Comparison of ENCODE assay signal across 16 mouse cellular contexts in genomic region chr17:50634008-50634871, GRCm38 (mm10).
DNase-seq lines count a peak whose midpoint lies in the region; ATAC-seq lines count a peak whose summit lies in the region.
"Had no signal": no experiment of that assay in that cellular context is flagged by ENCODE, and none has a peak within 500 bp of the region (broad histone marks: within the 10 kb centered on the region; RNA-seq: fewer than 3 reads in every experiment).

No protein-coding gene starts in this region.

- H3K4me1 ChIP-seq in heart, embryonic 12.5 days (replicated peaks) = peaks cover 17% of the 10 kb centered on the region
- peaks cover 11% of the 10 kb centered on the region; the same call in 1 of the 2 replicates for H3K4me1 ChIP-seq in lung, embryonic 15.5 days
- H3K4me1 ChIP-seq in embryonic facial prominence, embryonic 14.5 days (ENCODE audit: control insufficient read depth, insufficient read depth, low read length) = no peaks in the 10 kb centered on the region
- peaks cover 18% of the 10 kb centered on the region for H3K4me1 ChIP-seq in intestine, embryonic 16.5 days (ENCODE audit: control insufficient read depth, insufficient read depth, low read length)
- H3K4me1 ChIP-seq: hindbrain, embryonic 10.5 days; limb, embryonic 15.5 days had no signal

- no peak overlapping the region for H3K9ac ChIP-seq in heart, embryonic 12.5 days
- H3K9ac ChIP-seq in lung, embryonic 15.5 days = no peak overlapping the region
- no peak overlapping the region for H3K9ac ChIP-seq in embryonic facial prominence, embryonic 14.5 days (ENCODE audit: low read depth, low read length)
- H3K9ac ChIP-seq in intestine, embryonic 16.5 days (ENCODE audit: low read depth, low read length) = peak overlapping the region; percentile 45; the same call in 1 of the 2 replicates
- H3K9ac ChIP-seq: limb, embryonic 15.5 days had no signal

- whole genome bisulfite sequencing in heart, embryonic 12.5 days = 56% methylated on average over 7 of the region's 7 CpGs
- 39% methylated on average over 7 of the region's 7 CpGs for WGBS in lung, embryonic 15.5 days
- 69% methylated on average over 7 of the region's 7 CpGs for WGBS in embryonic facial prominence, embryonic 14.5 days
- 57% methylated on average over 7 of the region's 7 CpGs for WGBS in intestine, embryonic 16.5 days

- peak; percentile 63; the same call in 1 of the 2 replicates for ATAC-seq in heart, embryonic 12.5 days (ENCODE audit: insufficient number of reproducible peaks, low FRiP score)
- ATAC-seq in lung, embryonic 15.5 days (ENCODE audit: borderline replicate concordance, extremely low read depth, low FRiP score, low TSS enrichment) = peak; percentile 27; the same call in 1 of the 2 replicates
- ATAC-seq in embryonic facial prominence, embryonic 14.5 days (ENCODE audit: low read depth) = no peak
- ATAC-seq in intestine, embryonic 16.5 days = peak; percentile 93
- ATAC-seq: forebrain, embryonic 16.5 days had no signal

- no peaks in the 10 kb centered on the region for H3K36me3 ChIP-seq in heart, embryonic 12.5 days
- no peaks in the 10 kb centered on the region for H3K36me3 ChIP-seq in lung, embryonic 15.5 days
- no peaks in the 10 kb centered on the region for H3K36me3 ChIP-seq in embryonic facial prominence, embryonic 14.5 days (ENCODE audit: control insufficient read depth, insufficient read depth, low read length)
- H3K36me3 ChIP-seq in intestine, embryonic 16.5 days (ENCODE audit: control insufficient read depth, insufficient read depth, low read length) = no peaks in the 10 kb centered on the region
- H3K36me3 ChIP-seq: hindbrain, embryonic 10.5 days; limb, embryonic 15.5 days had no signal

- no peak for DNase-seq in heart, adult 11 months
- DNase-seq in lung, postnatal 10 days = no peak
- peak; percentile 10 for DNase-seq in embryonic facial prominence, embryonic 14.5 days (ENCODE audit: low spot score)
- DNase-seq in cerebellum, postnatal 36 days = no peak
- DNase-seq in spleen, adult 18-20 months = no peak
- DNase-seq: cerebellum, adult 9-11 months; kidney, postnatal 4 days; right cerebral cortex, postnatal 14 days; thymus, postnatal 36 days had no signal

- H3K27ac ChIP-seq in heart, embryonic 12.5 days (ENCODE audit: poor library complexity, severe bottlenecking) = peak overlapping the region; percentile 77
- peak overlapping the region; percentile 24; the same call in 1 of the 2 replicates for H3K27ac ChIP-seq in lung, embryonic 15.5 days
- no peak overlapping the region for H3K27ac ChIP-seq in embryonic facial prominence, embryonic 14.5 days (replicated peaks; ENCODE audit: low read depth, low read length)
- peak overlapping the region; percentile 83 for H3K27ac ChIP-seq in intestine, embryonic 16.5 days (ENCODE audit: low read length)
- H3K27ac ChIP-seq: hindbrain, embryonic 10.5 days; limb, embryonic 15.5 days had no signal

- peak overlapping the region; percentile 34 for H3K4me2 ChIP-seq in heart, embryonic 12.5 days
- no peak overlapping the region for H3K4me2 ChIP-seq in lung, embryonic 15.5 days
- H3K4me2 ChIP-seq in embryonic facial prominence, embryonic 14.5 days (ENCODE audit: low read depth, low read length) = no peak overlapping the region
- H3K4me2 ChIP-seq in intestine, embryonic 16.5 days (ENCODE audit: low read depth, low read length) = no peak overlapping the region
- H3K4me2 ChIP-seq: limb, embryonic 15.5 days had no signal

- H3K4me3 ChIP-seq in heart, embryonic 12.5 days = no peak overlapping the region
- H3K4me3 ChIP-seq in lung, embryonic 15.5 days = no peak overlapping the region
- H3K4me3 ChIP-seq in embryonic facial prominence, embryonic 14.5 days (ENCODE audit: low read depth, low read length) = no peak overlapping the region
- no peak overlapping the region for H3K4me3 ChIP-seq in intestine, embryonic 16.5 days (ENCODE audit: low read length)
- H3K4me3 ChIP-seq: erythroblast, embryonic 14.5 days; hindbrain, embryonic 10.5 days; limb, embryonic 15.5 days had no signal

- H3K27me3 ChIP-seq in heart, embryonic 12.5 days (replicated peaks) = no peaks in the 10 kb centered on the region
- no peaks in the 10 kb centered on the region for H3K27me3 ChIP-seq in lung, embryonic 15.5 days
- no peaks in the 10 kb centered on the region for H3K27me3 ChIP-seq in embryonic facial prominence, embryonic 14.5 days (replicated peaks; ENCODE audit: control insufficient read depth, insufficient read depth, low read length)
- H3K27me3 ChIP-seq in intestine, embryonic 16.5 days (replicated peaks; ENCODE audit: control insufficient read depth, insufficient read depth, low read length) = no peaks in the 10 kb centered on the region
- H3K27me3 ChIP-seq: limb, embryonic 15.5 days had no signal

- H3K9me3 ChIP-seq in heart, embryonic 12.5 days (replicated peaks) = no peaks in the 10 kb centered on the region
- no peaks in the 10 kb centered on the region for H3K9me3 ChIP-seq in lung, embryonic 15.5 days
- H3K9me3 ChIP-seq in embryonic facial prominence, embryonic 14.5 days (ENCODE audit: control insufficient read depth, low read length) = no peaks in the 10 kb centered on the region
- H3K9me3 ChIP-seq in intestine, embryonic 16.5 days (ENCODE audit: control insufficient read depth, low read length) = no peaks in the 10 kb centered on the region
- H3K9me3 ChIP-seq: hindbrain, embryonic 10.5 days; limb, embryonic 15.5 days had no signal
